Mouse (Mus musculus): ENCODE data around the gene Samd9l. TPM values are rescaled to one million over a fixed set of nuclear protein-coding genes. Genes with fewer than 3 reads are reported as not detected.
"Not testable (repeated sequence)": the region's sequence is repeated elsewhere in the genome, so short reads cannot be mapped to it uniquely, and the experiment has no call there.

The Samd9l gene
- 1 to 10 TPM; 3.2 to 5.0 TPM for total RNA-seq (2021)
- long read RNA-seq, experiment 1, full-length matches to known transcripts: 6 of 6 reads
- long read RNA-seq, experiment 1, partial matches to known transcripts: 0 of 6 reads
- long read RNA-seq, experiment 1, other reads (novel, unspliced or antisense): 0 of 6 reads
- long read RNA-seq, experiment 2, full-length matches to known transcripts: 2 of 4 reads
- long read RNA-seq, experiment 2, partial matches to known transcripts: 0 of 4 reads
- long read RNA-seq, experiment 2, other reads (novel, unspliced or antisense): 2 of 4 reads

- peak within 1 kb of the TSS; percentile 67 for H3K4me3 ChIP-seq
- peak; percentile 55 for DNase-seq
- H3K27ac ChIP-seq: peak within 1 kb of the TSS; percentile 65
- TF ChIP-seq CTCF (IDR thresholded peaks at IDR 0.05): peak; percentile 65
- intact Hi-C loops (cut with DNase I): not testable (repeated sequence)
Measured at GRCm38 (mm10) chr6:3399340-3400068, at the start of gene Samd9l. Samd9l (minus strand) TSS chr6:3399572.

GRCm38 (mm10) chr6:3447404-3447803 lies 48.0 kb upstream of the Samd9l start:
- no peak overlapping the region for H3K27ac ChIP-seq
- DNase-seq: peak; percentile 41
- no peak overlapping the region for H3K4me3 ChIP-seq
- intact Hi-C loops (cut with DNase I): no loop called here
- TF ChIP-seq CTCF (IDR thresholded peaks at IDR 0.05): peak; percentile 100; the same call in 1 of the 2 replicates

GRCm38 (mm10) chr6:3443905-3444304 lies 44.5 kb upstream of the Samd9l start:
- Histone ChIP-seq H3K4me3 (no peak overlapping the region), H3K27ac (no peak overlapping the region)
- intact Hi-C loops (cut with DNase I): no loop called here
- no peak for DNase-seq
- no peak; the same call in 1 of the 2 replicates for TF ChIP-seq CTCF (IDR thresholded peaks at IDR 0.05)

DNA sequence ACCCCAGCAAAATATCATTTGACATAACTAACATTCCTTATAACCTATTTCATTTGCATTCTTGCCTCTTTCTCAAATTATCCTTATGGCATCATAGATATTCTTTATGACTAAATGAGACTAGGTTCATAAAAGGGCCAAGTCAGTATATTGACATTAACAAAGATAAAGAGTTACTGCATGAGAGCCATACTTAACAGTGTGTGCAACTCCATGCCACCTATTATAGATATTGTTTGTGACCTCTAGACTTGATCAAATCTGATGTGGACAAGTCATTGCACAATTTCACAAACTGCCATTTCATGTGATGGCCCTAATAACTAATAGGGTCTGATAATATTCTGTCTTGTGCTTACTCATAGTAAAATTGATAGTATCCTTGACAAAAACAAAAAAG lies 36.7 kb upstream of the Samd9l start:
- TF ChIP-seq CTCF (IDR thresholded peaks at IDR 0.05): no peak
- Histone ChIP-seq H3K27ac (no peak overlapping the region), H3K4me3 (no peak overlapping the region)
- no peak for DNase-seq
- intact Hi-C loops (cut with DNase I): no loop called here

- DNase-seq; H3K27ac ChIP-seq; intact Hi-C loops (cut with DNase I); H3K4me3 ChIP-seq: not testable (repeated sequence)
Measured at GRCm38 (mm10) chr6:3430976-3431375, 31.6 kb upstream of the Samd9l start.

DNA sequence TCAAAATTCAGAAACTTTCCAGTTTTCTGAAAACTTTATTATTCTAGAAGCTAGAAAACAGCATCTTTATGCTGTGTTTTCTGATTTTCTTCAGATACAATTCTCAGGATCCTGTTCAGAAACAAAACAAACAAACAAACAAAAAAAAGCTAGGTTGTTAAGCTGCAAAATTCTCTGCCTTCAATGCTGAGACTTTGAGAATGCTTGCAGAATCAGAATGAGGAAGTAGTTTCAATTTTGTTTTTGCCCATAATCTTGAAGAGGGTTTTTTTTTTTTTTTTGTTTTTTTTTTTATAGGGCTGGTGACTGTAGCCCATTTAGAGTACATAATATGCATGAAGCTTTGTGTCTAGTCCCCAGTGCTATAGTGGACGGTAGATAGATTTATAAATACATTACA lies 27.7 kb upstream of the Samd9l start:
- no peak overlapping the region for H3K27ac ChIP-seq
- no peak overlapping the region for H3K4me3 ChIP-seq
- no peak for DNase-seq
- no peak for TF ChIP-seq CTCF (IDR thresholded peaks at IDR 0.05)
- intact Hi-C loops (cut with DNase I): loop anchor here (1.0 kb wide), 1 partner anchor 38 kb away; no protein-coding TSS in a partner anchor

- intact Hi-C loops (cut with DNase I); H3K4me3 ChIP-seq; DNase-seq; H3K27ac ChIP-seq: not testable (repeated sequence)
Measured at GRCm38 (mm10) chr6:3425333-3425732, 26.0 kb upstream of the Samd9l start.

DNA sequence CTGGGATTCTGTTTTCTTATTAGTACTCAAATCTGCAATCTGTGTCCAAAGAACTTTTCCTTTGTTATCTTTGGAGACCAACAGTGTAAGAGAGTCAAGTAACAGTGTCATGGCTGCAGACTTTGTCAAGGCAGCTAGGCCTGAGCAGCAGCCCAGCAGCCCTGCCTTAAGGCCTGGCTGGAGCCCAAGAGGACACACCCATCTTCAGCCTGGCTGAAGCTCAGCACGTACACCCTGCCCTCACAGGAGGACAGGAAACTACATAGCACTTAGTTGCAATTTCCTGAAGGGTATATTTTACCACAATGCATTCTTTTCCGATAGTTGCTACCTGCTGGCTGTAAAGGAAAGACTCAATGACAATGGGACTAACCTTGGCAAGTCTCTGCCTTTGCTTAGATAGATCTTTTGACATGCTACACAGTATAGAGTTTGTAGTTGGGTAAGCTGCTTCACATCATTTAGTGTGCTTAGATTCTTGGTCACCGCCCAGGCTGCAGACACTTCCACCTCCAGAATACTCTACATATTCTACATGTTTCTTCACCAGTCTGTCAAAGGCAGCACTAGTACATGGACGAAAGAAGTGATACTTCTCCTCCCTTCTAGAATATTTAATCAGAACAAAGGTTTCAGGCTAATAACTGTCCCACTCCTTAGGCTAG lies 25.4 kb upstream of the Samd9l start:
- DNase-seq: peak; percentile 70
- intact Hi-C loops (cut with DNase I); H3K27ac ChIP-seq; H3K4me3 ChIP-seq: not testable (repeated sequence)

- peak overlapping the region; percentile 56 for H3K27ac ChIP-seq
- peak overlapping the region; percentile 67 for H3K4me3 ChIP-seq
- DNase-seq; intact Hi-C loops (cut with DNase I): not testable (repeated sequence)
Measured at GRCm38 (mm10) chr6:3397182-3397906, 2.0 kb downstream of the Samd9l start.

- DNase-seq; H3K27ac ChIP-seq; intact Hi-C loops (cut with DNase I): not testable (repeated sequence)
- peak overlapping the region; percentile 36; the same call in 1 of the 2 replicates for H3K4me3 ChIP-seq
Measured at GRCm38 (mm10) chr6:3395921-3396611, 3.3 kb downstream of the Samd9l start.

DNA sequence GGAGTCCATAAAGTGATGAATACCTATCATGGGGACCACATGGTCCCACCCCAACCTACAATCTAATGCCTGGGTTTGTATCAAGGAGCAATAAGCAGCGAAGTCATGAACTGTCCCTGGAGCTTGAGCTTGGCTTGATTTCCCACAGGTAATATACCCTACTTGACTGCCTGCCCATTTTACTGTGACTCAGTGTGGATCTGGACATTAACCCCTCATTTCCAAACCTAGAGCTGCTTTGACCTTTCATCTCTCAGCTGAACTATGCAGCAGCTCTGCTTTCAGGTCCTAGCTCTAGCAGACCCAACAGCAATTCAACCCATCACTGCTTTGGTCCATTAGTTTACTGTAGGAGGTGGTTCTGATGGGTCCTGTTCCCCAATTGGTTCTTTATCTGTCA lies 9.4 kb downstream of the Samd9l start:
- DNase-seq: no peak
- no peak overlapping the region for H3K27ac ChIP-seq
- intact Hi-C loops (cut with DNase I): loop anchor here (1.0 kb wide), 1 partner anchor 37 kb away; no protein-coding TSS in a partner anchor
- no peak for TF ChIP-seq CTCF (IDR thresholded peaks at IDR 0.05)
- H3K4me3 ChIP-seq: no peak overlapping the region

DNA sequence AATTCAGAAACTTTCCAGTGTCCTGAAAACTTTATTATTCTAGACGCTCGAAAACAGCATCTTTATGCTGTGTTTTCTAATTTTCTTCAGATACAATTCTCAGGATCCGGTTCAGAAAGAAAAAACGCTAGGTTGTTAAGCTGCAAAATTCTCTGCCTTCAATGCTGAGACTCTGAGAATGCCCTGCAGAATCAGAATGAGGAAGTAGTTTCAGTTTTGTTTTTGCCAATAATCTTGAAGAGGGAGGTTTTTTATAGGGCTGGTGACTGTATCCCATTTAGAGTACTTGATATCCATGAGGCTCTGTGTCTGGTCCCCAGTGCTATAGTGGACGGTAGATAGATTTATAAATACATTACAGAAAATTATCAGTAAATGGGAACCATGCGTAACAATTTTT lies 12.8 kb downstream of the Samd9l start:
- Histone ChIP-seq H3K27ac (no peak overlapping the region), H3K4me3 (no peak overlapping the region)
- intact Hi-C loops (cut with DNase I): no loop called here
- no peak for TF ChIP-seq CTCF (IDR thresholded peaks at IDR 0.05)
- DNase-seq: no peak

- H3K4me3 ChIP-seq; intact Hi-C loops (cut with DNase I); DNase-seq: not testable (repeated sequence)
- peak overlapping the region; percentile 24; the same call in 1 of the 2 replicates for H3K27ac ChIP-seq
Measured at GRCm38 (mm10) chr6:3384816-3385215, 14.6 kb downstream of the Samd9l start.

GRCm38 (mm10) chr6:3384115-3384791 lies 15.1 kb downstream of the Samd9l start:
- intact Hi-C loops (cut with DNase I); H3K4me3 ChIP-seq: not testable (repeated sequence)
- 0 out of 2 replicates have a peak overlapping the region, but pooled peaks have one; percentile 32 for H3K27ac ChIP-seq

More at GRCm38 (mm10) chr6:3384115-3384791, 15.1 kb downstream of the Samd9l start:
- DNase-seq: not testable (repeated sequence)

Measured in gastrocnemius, adult 2 months (tissue).